Comparison of ENCODE assay signal across 8 mouse cellular contexts in the genomic region with DNA sequence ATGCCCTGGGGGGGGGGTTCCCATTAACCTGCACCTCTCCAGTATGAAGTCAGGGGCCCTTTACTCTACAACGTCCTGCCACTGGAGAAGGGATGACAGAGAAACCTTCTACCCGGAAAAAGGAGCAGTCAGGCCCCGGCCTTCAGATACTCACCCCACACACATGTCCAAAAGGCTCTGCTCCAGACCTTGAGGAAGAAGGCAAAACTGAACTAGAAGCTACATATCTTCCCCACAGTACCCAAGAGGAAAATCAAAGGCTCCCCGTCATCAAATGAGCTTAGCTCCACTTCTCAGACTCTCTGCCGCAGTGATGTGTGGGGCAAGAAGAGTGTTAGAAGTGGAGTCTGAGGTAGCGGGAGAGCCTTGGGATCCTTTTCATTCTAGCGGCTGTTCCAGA. TPM values are rescaled to one million over a fixed set of nuclear protein-coding genes. Genes with fewer than 3 reads are reported as not detected.
DNase-seq lines count a peak whose midpoint lies in the region; ATAC-seq and TF ChIP-seq lines count a peak whose summit lies in the region.

No protein-coding gene starts in this region.

- peak overlapping the region; percentile 63 for H3K4me3 ChIP-seq in erythroblast, embryonic 14.5 days (replicated peaks)
- peak overlapping the region; percentile 34 for H3K4me3 ChIP-seq in neural tube, embryonic 11.5 days (ENCODE audit: low read depth, low read length)
- H3K4me3 ChIP-seq in liver, embryonic 11.5 days (ENCODE audit: low read depth, low read length): peak overlapping the region; percentile 65
- peak overlapping the region; percentile 59 for H3K4me3 ChIP-seq in stomach, postnatal 0 days (ENCODE audit: low read depth, low read length)

- H3K4me1 ChIP-seq in erythroblast, embryonic 14.5 days (ENCODE audit: control insufficient read depth): peaks cover 12% of the 10 kb centered on the region
- H3K4me1 ChIP-seq in neural tube, embryonic 11.5 days (ENCODE audit: control insufficient read depth, insufficient read depth, low read length): peaks cover 11% of the 10 kb centered on the region
- H3K4me1 ChIP-seq in liver, embryonic 11.5 days (replicated peaks; ENCODE audit: control insufficient read depth, insufficient read depth, low read length): peaks cover 18% of the 10 kb centered on the region
- peaks cover 3% of the 10 kb centered on the region; the same call in 1 of the 2 replicates for H3K4me1 ChIP-seq in stomach, postnatal 0 days (replicated peaks; ENCODE audit: control insufficient read depth, insufficient read depth)

- no peak for TF ChIP-seq EP300 in stomach, postnatal 0 days (optimal IDR thresholded peaks at IDR 0.05)

- H3K9me3 ChIP-seq in erythroblast, embryonic 14.5 days (ENCODE audit: control insufficient read depth, low read length): no peaks in the 10 kb centered on the region
- H3K9me3 ChIP-seq in neural tube, embryonic 11.5 days (ENCODE audit: control insufficient read depth, low read length): no peaks in the 10 kb centered on the region
- no peaks in the 10 kb centered on the region for H3K9me3 ChIP-seq in liver, embryonic 11.5 days (ENCODE audit: control insufficient read depth, low read length)
- no peaks in the 10 kb centered on the region for H3K9me3 ChIP-seq in stomach, postnatal 0 days (ENCODE audit: control insufficient read depth, low read length)

- no peak overlapping the region for H3K27ac ChIP-seq in neural tube, embryonic 11.5 days (ENCODE audit: low read depth, low read length)
- H3K27ac ChIP-seq in liver, embryonic 11.5 days (ENCODE audit: low read depth, low read length): no peak overlapping the region
- H3K27ac ChIP-seq in stomach, postnatal 0 days (replicated peaks): no peak overlapping the region

- DNase-seq in neural tube, embryonic 11.5 days (ENCODE audit: low spot score): no peak
- no peak for DNase-seq in neural tube, embryonic 10.5 days (ENCODE audit: extremely low spot score, low spot score)
- DNase-seq in liver, embryonic 11.5 days (ENCODE audit: low spot score): no peak
- DNase-seq in stomach, postnatal 0 days (ENCODE audit: low spot score): no peak
- DNase-seq in layer of hippocampus, postnatal 36 days: no peak
- no peak for DNase-seq in adrenal gland, postnatal 10 days

- no peak for ATAC-seq in erythroblast, adult 5-6 weeks (replicated peaks; ENCODE audit: low FRiP score, poor library complexity, severe bottlenecking)
- no peak for ATAC-seq in neural tube, embryonic 11.5 days (ENCODE audit: insufficient read depth, low FRiP score, low TSS enrichment)
- ATAC-seq in liver, embryonic 11.5 days (replicated peaks; ENCODE audit: low FRiP score): no peak
- no peak for ATAC-seq in stomach, postnatal 0 days (ENCODE audit: low FRiP score, low TSS enrichment)

- peak overlapping the region; percentile 19 for H3K9ac ChIP-seq in neural tube, embryonic 11.5 days (ENCODE audit: low read length)
- H3K9ac ChIP-seq in liver, embryonic 11.5 days (ENCODE audit: low read depth, low read length): peak overlapping the region; percentile 68
- peak overlapping the region; percentile 66; the same call in 1 of the 2 replicates for H3K9ac ChIP-seq in stomach, postnatal 0 days (ENCODE audit: low read length)

- TF ChIP-seq CTCF in stomach, postnatal 0 days (IDR thresholded peaks at IDR 0.05; ENCODE audit: low read depth): no peak

- H3K36me3 ChIP-seq in erythroblast, embryonic 14.5 days (ENCODE audit: control insufficient read depth): no peaks in the 10 kb centered on the region
- H3K36me3 ChIP-seq in neural tube, embryonic 11.5 days (ENCODE audit: control insufficient read depth, insufficient read depth, low read length): no peaks in the 10 kb centered on the region
- H3K36me3 ChIP-seq in liver, embryonic 11.5 days (ENCODE audit: control insufficient read depth, insufficient read depth, low read length): no peaks in the 10 kb centered on the region
- no peaks in the 10 kb centered on the region for H3K36me3 ChIP-seq in stomach, postnatal 0 days (ENCODE audit: control insufficient read depth, insufficient read depth, low read length)

- H3K4me2 ChIP-seq in neural tube, embryonic 11.5 days (ENCODE audit: low read depth): peak overlapping the region; percentile 83
- H3K4me2 ChIP-seq in liver, embryonic 11.5 days: peak overlapping the region; percentile 93
- H3K4me2 ChIP-seq in stomach, postnatal 0 days (replicated peaks; ENCODE audit: low read depth): peak overlapping the region; percentile 98

- H3K27me3 ChIP-seq in erythroblast, embryonic 14.5 days (ENCODE audit: control insufficient read depth): peaks cover 67% of the 10 kb centered on the region
- no peaks in the 10 kb centered on the region for H3K27me3 ChIP-seq in neural tube, embryonic 11.5 days (ENCODE audit: control insufficient read depth, insufficient read depth, low read length)
- peaks cover 9% of the 10 kb centered on the region for H3K27me3 ChIP-seq in liver, embryonic 11.5 days (replicated peaks; ENCODE audit: control insufficient read depth, insufficient read depth, low read length)
- no peaks in the 10 kb centered on the region for H3K27me3 ChIP-seq in stomach, postnatal 0 days (ENCODE audit: control insufficient read depth, insufficient read depth, low read length)

- 45% methylated on average over 7 of the region's 7 CpGs for WGBS in neural tube, embryonic 11.5 days
- WGBS in liver, embryonic 11.5 days: 49% methylated on average over 7 of the region's 7 CpGs
- 46% methylated on average over 7 of the region's 7 CpGs for WGBS in stomach, postnatal 0 days

RNA-seq across cellular contexts. Expression of gene Fkbp11, which starts 1.3 kb away (rescaled TPM):
- polyA plus RNA-seq in erythroblast, embryonic 14.5 days (2012): 0.06 and 0.19 TPM in 2 replicates
- total RNA-seq in erythroblast, adult 5-6 weeks (2015; ENCODE audit: low replicate concordance): 1.2 TPM in 1 of 2 replicates, not detected in the other
- 0.84 and 1.0 TPM in 2 replicates for total RNA-seq in erythroblast, adult 5-6 weeks (2017; ENCODE audit: low replicate concordance)
- polyA plus RNA-seq in neural tube, embryonic 11.5 days (2014; fragmentation: Nextera tagmentation; extraction: Ambion mirVana): 12.1 and 12.6 TPM in 2 replicates
- polyA plus RNA-seq in liver, embryonic 11.5 days (2014; fragmentation: Nextera tagmentation; extraction: Ambion mirVana): 101 and 105 TPM in 2 replicates
- polyA plus RNA-seq in stomach, postnatal 0 days (2015; fragmentation: Nextera tagmentation; extraction: Ambion mirVana): 117 and 127 TPM in 2 replicates
- total RNA-seq in layer of hippocampus, postnatal 36 days (2021): 1 to 10 TPM in 1 of 2 experiments, under 1 TPM in 1; 0.88 to 1.0 TPM
- 10 to 100 TPM in 1 of 2 experiments, 1 to 10 TPM in 1; 8.8 to 11.9 TPM for total RNA-seq in adrenal gland, postnatal 10 days (2021)

RNA-seq across cellular contexts. Expression of gene Ccdc65, which starts 18.7 kb away (rescaled TPM):
- polyA plus RNA-seq in erythroblast, embryonic 14.5 days (2012): 0.08 TPM in 1 of 2 replicates, not detected in the other
- not detected in 2 replicates for total RNA-seq in erythroblast, adult 5-6 weeks (2015; ENCODE audit: low replicate concordance)
- total RNA-seq in erythroblast, adult 5-6 weeks (2017; ENCODE audit: low replicate concordance): not detected in 2 replicates
- polyA plus RNA-seq in neural tube, embryonic 11.5 days (2014; fragmentation: Nextera tagmentation; extraction: Ambion mirVana): 0.70 and 0.96 TPM in 2 replicates
- 0.09 and 0.19 TPM in 2 replicates for polyA plus RNA-seq in liver, embryonic 11.5 days (2014; fragmentation: Nextera tagmentation; extraction: Ambion mirVana)
- polyA plus RNA-seq in stomach, postnatal 0 days (2015; fragmentation: Nextera tagmentation; extraction: Ambion mirVana): 0.70 and 0.76 TPM in 2 replicates
- 10 to 100 TPM in 1 of 2 experiments, 1 to 10 TPM in 1; 8.0 to 10.1 TPM for total RNA-seq in layer of hippocampus, postnatal 36 days (2021)
- total RNA-seq in adrenal gland, postnatal 10 days (2021): under 1 TPM; 0.61 to 0.63 TPM

RNA-seq across cellular contexts. Expression of gene Arf3, which starts 36.3 kb away (rescaled TPM):
- polyA plus RNA-seq in erythroblast, embryonic 14.5 days (2012): 0.11 and 0.14 TPM in 2 replicates
- 7.1 and 8.4 TPM in 2 replicates for total RNA-seq in erythroblast, adult 5-6 weeks (2015; ENCODE audit: low replicate concordance)
- 4.6 and 8.1 TPM in 2 replicates for total RNA-seq in erythroblast, adult 5-6 weeks (2017; ENCODE audit: low replicate concordance)
- 42.0 and 44.0 TPM in 2 replicates for polyA plus RNA-seq in neural tube, embryonic 11.5 days (2014; fragmentation: Nextera tagmentation; extraction: Ambion mirVana)
- polyA plus RNA-seq in liver, embryonic 11.5 days (2014; fragmentation: Nextera tagmentation; extraction: Ambion mirVana): 25.3 and 25.8 TPM in 2 replicates
- 29.5 and 33.1 TPM in 2 replicates for polyA plus RNA-seq in stomach, postnatal 0 days (2015; fragmentation: Nextera tagmentation; extraction: Ambion mirVana)
- total RNA-seq in layer of hippocampus, postnatal 36 days (2021): 100 to 1,000 TPM; 792 to 841 TPM
- 10 to 100 TPM; 92.4 to 94.7 TPM for total RNA-seq in adrenal gland, postnatal 10 days (2021)

RNA-seq across cellular contexts. Expression of gene Rnd1, which starts 49.5 kb away (rescaled TPM):
- 0.02 TPM in 1 of 2 replicates, not detected in the other for polyA plus RNA-seq in erythroblast, embryonic 14.5 days (2012)
- 4.4 TPM in 1 of 2 replicates, not detected in the other for total RNA-seq in erythroblast, adult 5-6 weeks (2015; ENCODE audit: low replicate concordance)
- 0.42 and 2.2 TPM in 2 replicates for total RNA-seq in erythroblast, adult 5-6 weeks (2017; ENCODE audit: low replicate concordance)
- 5.2 and 5.3 TPM in 2 replicates for polyA plus RNA-seq in neural tube, embryonic 11.5 days (2014; fragmentation: Nextera tagmentation; extraction: Ambion mirVana)
- polyA plus RNA-seq in liver, embryonic 11.5 days (2014; fragmentation: Nextera tagmentation; extraction: Ambion mirVana): 0.60 and 0.68 TPM in 2 replicates
- polyA plus RNA-seq in stomach, postnatal 0 days (2015; fragmentation: Nextera tagmentation; extraction: Ambion mirVana): 0.35 and 0.46 TPM in 2 replicates
- total RNA-seq in layer of hippocampus, postnatal 36 days (2021): 1 to 10 TPM; 7.2 to 7.6 TPM
- 1 to 10 TPM; 1.9 to 2.3 TPM for total RNA-seq in adrenal gland, postnatal 10 days (2021)

RNA-seq across cellular contexts. Expression of gene Wnt10b, which starts 51.2 kb away (rescaled TPM):
- polyA plus RNA-seq in erythroblast, embryonic 14.5 days (2012): not detected in 2 replicates
- total RNA-seq in erythroblast, adult 5-6 weeks (2015; ENCODE audit: low replicate concordance): 1.0 TPM in 1 of 2 replicates, not detected in the other
- total RNA-seq in erythroblast, adult 5-6 weeks (2017; ENCODE audit: low replicate concordance): not detected in 2 replicates
- 0.51 and 0.95 TPM in 2 replicates for polyA plus RNA-seq in neural tube, embryonic 11.5 days (2014; fragmentation: Nextera tagmentation; extraction: Ambion mirVana)
- not detected in 2 replicates for polyA plus RNA-seq in liver, embryonic 11.5 days (2014; fragmentation: Nextera tagmentation; extraction: Ambion mirVana)
- polyA plus RNA-seq in stomach, postnatal 0 days (2015; fragmentation: Nextera tagmentation; extraction: Ambion mirVana): 0.11 TPM in 1 of 2 replicates, not detected in the other
- under 1 TPM; 0.42 to 0.61 TPM for total RNA-seq in layer of hippocampus, postnatal 36 days (2021)
- total RNA-seq in adrenal gland, postnatal 10 days (2021): 1 to 10 TPM in 1 of 2 experiments, under 1 TPM in 1; 0.96 to 1.1 TPM

Comparison
In these comparisons a context has a peak if more than half of its experiments do, and no peak if none do; other contexts are left out.
1. RNA of gene Fkbp11, which starts 1.3 kb away (polyA plus RNA-seq): 117 to 127 TPM in stomach, postnatal 0 days, 101 to 105 TPM in liver, embryonic 11.5 days and 12.1 to 12.6 TPM in neural tube, embryonic 11.5 days; 0.06 to 0.19 TPM in erythroblast, embryonic 14.5 days; every median in the first group is over 10 times any median in the second.
2. RNA of gene Arf3, which starts 36.3 kb away (polyA plus RNA-seq): 42.0 to 44.0 TPM in neural tube, embryonic 11.5 days, 29.5 to 33.1 TPM in stomach, postnatal 0 days and 25.3 to 25.8 TPM in liver, embryonic 11.5 days; 0.11 to 0.14 TPM in erythroblast, embryonic 14.5 days; every median in the first group is over 10 times any median in the second.
3. Peak in every context shown above with its lines, with median percentiles within 50 percentile points of each other: H3K4me3 ChIP-seq, H3K4me2 ChIP-seq and H3K9ac ChIP-seq.